Mouse (Mus musculus) frontal cortex, adult 2 months (tissue): ENCODE results near the gene Zg16. TPM values are rescaled to one million over a fixed set of nuclear protein-coding genes. Genes with fewer than 3 reads are reported as not detected.

Source experiments
- DNase-seq, 2 experiments: peaks; one replicate each; pipeline ENCODE4 v3.0.0; 2022; ENCODE audit warnings: low spot score in 1 of 2; ENCODE audit errors: extremely low spot score in 1 of 2
- polyA plus RNA-seq: library from polyadenylated mRNA; depleted of rRNA; stranded (reverse); fragments of >200 nt; gene quantifications from 2 replicates; pipeline ENCODE4 v1.2.3, GENCODE M21; 2012; rRNA removed

The Zg16 gene
- polyA plus RNA-seq, 1 experiment = 0.16 TPM

DNA sequence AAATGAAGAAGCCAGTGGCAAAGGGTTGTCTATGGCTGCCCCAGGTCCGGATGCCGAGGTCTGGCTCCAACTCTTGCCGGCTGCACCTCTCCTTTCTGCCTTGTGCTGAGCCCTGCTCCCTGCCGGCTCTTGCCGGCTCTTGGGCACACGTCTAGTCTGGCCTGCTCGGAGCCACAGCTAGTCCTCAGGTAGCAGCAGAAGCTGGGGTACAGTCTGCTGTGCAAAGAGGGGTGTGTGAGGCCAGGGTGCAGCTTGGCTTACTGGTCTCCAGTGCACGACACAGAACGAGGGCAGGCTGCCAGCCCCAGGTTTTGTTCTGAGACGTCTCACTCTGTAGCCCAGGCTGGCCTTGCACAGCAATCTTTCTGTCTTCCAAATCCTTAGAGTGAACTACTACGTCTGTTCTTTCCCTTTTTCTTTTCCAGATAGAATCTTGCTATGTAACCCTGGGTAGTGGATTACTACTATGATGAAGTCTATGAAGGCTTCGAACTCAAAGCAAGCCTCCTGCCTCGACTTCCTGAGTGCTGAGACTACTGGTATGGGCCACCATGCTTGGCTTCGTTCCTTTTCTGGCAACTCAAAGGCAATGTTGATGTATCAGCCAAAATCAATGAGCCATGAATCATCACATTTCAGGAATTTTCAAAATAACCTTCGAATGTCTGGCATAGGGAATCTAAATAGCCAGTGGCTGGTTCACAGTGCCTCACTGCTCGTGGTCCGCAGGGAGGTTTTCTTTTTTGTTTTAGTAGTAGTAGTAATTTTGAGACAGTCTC lies 77.6 kb downstream of the Zg16 start:
- no peak for DNase-seq

DNA sequence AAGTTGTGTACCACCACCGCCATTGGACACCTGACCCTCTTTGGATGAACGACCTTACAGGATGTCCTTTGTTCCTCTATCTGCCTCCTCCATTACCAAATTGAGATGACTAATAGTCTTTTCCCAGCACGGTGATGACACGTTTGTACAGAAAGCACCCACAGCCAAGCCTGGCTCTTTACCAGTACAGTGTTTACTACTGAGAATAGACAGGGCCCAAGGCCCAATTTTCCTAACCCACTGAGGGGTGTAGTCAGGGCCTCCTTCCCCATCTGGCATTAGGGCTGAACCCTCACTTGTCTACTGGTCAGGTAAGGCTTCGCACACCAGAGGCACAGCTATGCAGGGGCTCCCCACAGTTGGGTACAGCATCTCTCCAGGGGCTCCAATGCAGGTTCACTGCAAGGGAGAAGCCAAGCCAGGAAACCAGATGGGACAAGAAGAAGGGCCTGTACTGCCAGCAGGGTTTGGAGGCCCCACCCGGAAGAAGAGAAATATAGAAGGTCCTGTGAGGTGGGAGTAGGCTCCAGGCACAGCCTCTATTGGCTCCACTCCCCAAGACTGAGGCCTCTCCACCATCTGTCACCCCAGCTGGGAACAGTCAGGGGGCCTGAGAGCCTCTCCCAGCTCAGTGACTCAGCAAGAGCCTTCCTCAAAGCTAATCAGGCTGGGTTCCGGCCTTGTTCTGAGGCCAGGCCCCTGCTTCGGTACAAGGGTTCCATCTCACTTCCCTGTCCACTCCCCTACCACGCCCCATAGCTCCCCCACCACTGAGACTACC lies 78.7 kb downstream of the Zg16 start:
- DNase-seq = peak; percentile 77 to 87

DNA sequence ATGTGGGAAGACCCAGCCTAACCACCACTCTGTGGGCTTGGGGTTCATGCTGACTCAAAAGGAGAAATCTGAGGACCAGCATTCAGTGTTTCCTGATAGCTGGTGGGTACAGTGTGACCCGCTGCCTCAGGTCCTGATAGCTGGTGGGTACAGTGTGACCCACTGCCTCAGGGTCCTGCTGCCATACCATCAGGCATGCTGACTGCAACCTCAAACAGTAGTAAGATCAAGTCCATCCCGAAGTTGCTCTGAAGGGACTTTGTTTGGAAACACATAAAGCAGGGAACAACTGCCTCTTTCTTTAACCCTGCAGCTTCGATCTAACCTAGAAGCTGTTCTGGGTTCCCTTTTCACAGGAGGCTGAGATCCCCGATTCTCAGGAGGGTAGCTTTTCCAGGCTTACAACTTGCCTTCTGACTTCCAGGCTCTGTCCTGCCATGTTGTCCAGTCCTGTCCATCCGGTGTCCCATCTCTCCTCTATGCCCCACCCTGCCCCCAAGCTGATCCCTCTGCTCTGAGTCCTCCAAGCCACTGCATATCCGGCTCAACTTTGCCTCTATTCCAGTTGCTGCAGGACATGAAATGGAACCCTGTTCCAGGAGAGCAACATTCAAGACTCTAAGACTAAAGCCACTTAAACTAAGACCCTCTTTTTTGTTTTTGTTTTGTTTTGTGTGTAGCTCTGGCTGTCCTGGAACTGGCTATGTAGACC lies 79.7 kb downstream of the Zg16 start:
- no peak for DNase-seq

DNA sequence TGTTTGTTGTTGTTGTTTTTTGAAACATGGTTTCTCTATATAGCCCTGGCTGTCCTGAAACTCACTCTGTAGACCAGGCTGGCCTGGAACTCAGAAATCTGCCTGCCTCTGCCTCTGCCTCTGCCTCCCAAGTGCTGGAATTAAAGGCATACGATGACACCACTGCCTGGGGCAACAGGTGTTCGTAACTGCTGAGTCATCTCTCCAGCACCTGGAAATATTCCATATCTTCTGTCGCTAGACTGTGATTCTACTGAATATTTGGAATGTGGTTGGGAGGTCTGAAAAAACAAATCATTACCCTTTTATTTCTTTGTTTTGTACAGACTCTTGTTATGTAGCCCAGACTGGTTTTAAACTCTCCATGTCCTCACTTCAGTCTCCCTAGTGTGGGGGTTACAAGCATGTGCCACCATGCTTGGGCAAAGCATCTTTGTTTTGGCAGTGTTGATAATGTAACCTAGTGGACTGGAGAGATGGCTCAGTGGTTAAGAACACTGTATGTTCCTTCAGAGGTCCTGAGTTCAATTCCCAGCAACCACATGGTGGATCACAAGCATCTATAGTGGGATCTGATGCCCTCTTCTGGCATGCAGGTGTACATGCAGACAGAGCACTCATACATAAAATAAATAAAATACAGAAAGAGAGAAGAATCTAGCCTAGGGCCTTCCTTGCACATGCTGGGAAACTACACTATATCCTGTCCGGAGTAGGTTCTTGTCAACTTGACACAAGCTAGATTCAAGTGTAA lies 82.8 kb downstream of the Zg16 start:
- DNase-seq = no peak

DNA sequence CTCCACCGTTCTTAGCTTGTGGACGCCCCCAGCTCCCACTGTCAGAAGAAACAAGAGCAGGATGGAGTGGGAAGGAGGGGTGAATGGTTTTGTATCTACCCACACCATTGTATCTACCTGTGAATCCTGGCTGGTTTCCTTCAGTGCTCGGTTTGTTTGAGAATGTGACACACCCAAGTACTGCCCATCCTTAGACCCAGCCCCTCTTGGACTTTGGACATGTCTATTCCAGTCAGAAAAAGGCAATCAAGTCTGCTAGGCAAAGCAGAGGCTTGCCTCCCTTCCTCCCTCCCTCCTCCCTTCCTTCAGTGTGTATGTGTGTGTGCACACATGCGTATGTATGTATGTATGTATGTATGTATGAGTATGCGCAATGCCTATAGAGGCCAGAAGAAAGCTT lies 83.5 kb downstream of the Zg16 start:
- DNase-seq = no peak

Other genes starting within 250 kb of the Zg16 start
- 35.1 and 44.5 TPM in 2 replicates for gene Doc2a, start 239.9 kb downstream of the Zg16 start, polyA plus RNA-seq
- 89.0 and 92.5 TPM in 2 replicates for gene Hirip3, start 225.4 kb downstream of the Zg16 start, polyA plus RNA-seq
- gene Ino80e, start 225.0 kb downstream of the Zg16 start, polyA plus RNA-seq = 56.0 and 58.8 TPM in 2 replicates
- gene Taok2, start 202.6 kb downstream of the Zg16 start, polyA plus RNA-seq = 105 and 110 TPM in 2 replicates
- 27.7 and 30.9 TPM in 2 replicates for gene Tmem219, start 164.4 kb downstream of the Zg16 start, polyA plus RNA-seq
- 163 and 171 TPM in 2 replicates for gene Kctd13, start 158.4 kb downstream of the Zg16 start, polyA plus RNA-seq
- 46.4 and 54.9 TPM in 2 replicates for gene Asphd1, start 137.7 kb downstream of the Zg16 start, polyA plus RNA-seq
- gene Sez6l2, start 136.8 kb downstream of the Zg16 start, polyA plus RNA-seq = 175 and 194 TPM in 2 replicates
- gene Cdipt, start 111.4 kb downstream of the Zg16 start, polyA plus RNA-seq = 224 and 230 TPM in 2 replicates
- 0.80 and 1.0 TPM in 2 replicates for gene Cdiptos, start 111.2 kb downstream of the Zg16 start, polyA plus RNA-seq
- gene Mvp, start 72.7 kb downstream of the Zg16 start, polyA plus RNA-seq = 8.3 and 8.8 TPM in 2 replicates
- gene Pagr1b, start 70.8 kb downstream of the Zg16 start, polyA plus RNA-seq = 1.7 and 2.4 TPM in 2 replicates
- 30.0 and 42.3 TPM in 2 replicates for gene Pagr1a, start 70.0 kb downstream of the Zg16 start, polyA plus RNA-seq
- 95.5 and 113 TPM in 2 replicates for gene Gm42742, start 66.2 kb downstream of the Zg16 start, polyA plus RNA-seq
- 227 and 259 TPM in 2 replicates for gene Prrt2, start 66.1 kb downstream of the Zg16 start, polyA plus RNA-seq
- gene Maz, start 60.3 kb downstream of the Zg16 start, polyA plus RNA-seq = 165 and 186 TPM in 2 replicates
- 6.0 and 7.4 TPM in 2 replicates for gene Kif22, start 44.9 kb downstream of the Zg16 start, polyA plus RNA-seq
- 2.3 and 2.9 TPM in 2 replicates for gene AI467606, start 4.0 kb upstream of the Zg16 start, polyA plus RNA-seq
- 0.86 TPM in 2 replicates for gene Qprt, start 34.9 kb upstream of the Zg16 start, polyA plus RNA-seq
- gene Spn, start 50.5 kb upstream of the Zg16 start, polyA plus RNA-seq = 0.15 and 0.16 TPM in 2 replicates
- gene Cd2bp2, start 108.7 kb upstream of the Zg16 start, polyA plus RNA-seq = 97.1 and 102 TPM in 2 replicates
- gene Tbc1d10b, start 121.1 kb upstream of the Zg16 start, polyA plus RNA-seq = 60.3 and 77.8 TPM in 2 replicates
- gene Mylpf, start 121.6 kb upstream of the Zg16 start, polyA plus RNA-seq = 1.6 and 3.0 TPM in 2 replicates
- 13.5 and 13.8 TPM in 2 replicates for gene Zfp553, start 145.7 kb upstream of the Zg16 start, polyA plus RNA-seq
- 10.2 and 13.3 TPM in 2 replicates for gene Sept1, start 145.8 kb upstream of the Zg16 start, polyA plus RNA-seq
- 120 and 131 TPM in 2 replicates for gene Zfp771, start 156.9 kb upstream of the Zg16 start, polyA plus RNA-seq
- gene Dctpp1, start 173.4 kb upstream of the Zg16 start, polyA plus RNA-seq = 27.9 and 30.1 TPM in 2 replicates
- gene Sephs2, start 186.7 kb upstream of the Zg16 start, polyA plus RNA-seq = 22.2 and 27.6 TPM in 2 replicates
- gene Itgal, start 208.9 kb upstream of the Zg16 start, polyA plus RNA-seq = 0.66 and 0.88 TPM in 2 replicates